Mouse (Mus musculus) regulatory T cell (primary cell): ENCODE results near the gene Acer2.

Experiments
- in situ Hi-C: fragments of 300-600 bp; cut with MboI, MseI; formaldehyde crosslinking; loops from one replicate; pipeline ENCODE4 v1.15.1; 2025; ENCODE audit warnings: high pct_unique_total_duplicates

Acer2 gene

GRCm38 (mm10) chr4:86886160-86886878, 12.1 kb downstream of the Acer2 start:
- in situ Hi-C loops, result no loop called here

GRCm38 (mm10) chr4:86887879-86888278, 13.7 kb downstream of the Acer2 start:
- in situ Hi-C loops, result no loop called here

GRCm38 (mm10) chr4:86897411-86897810, 23.2 kb downstream of the Acer2 start:
- in situ Hi-C loops, result no loop called here

GRCm38 (mm10) chr4:86898791-86899474, 24.7 kb downstream of the Acer2 start:
- in situ Hi-C loops, result no loop called here

- in situ Hi-C loops, result no loop called here
Measured at GRCm38 (mm10) chr4:86902351-86902750, 28.2 kb downstream of the Acer2 start.

- in situ Hi-C loops, result no loop called here
Measured at GRCm38 (mm10) chr4:86904969-86905368, 30.8 kb downstream of the Acer2 start.

GRCm38 (mm10) chr4:86905869-86906268, 31.7 kb downstream of the Acer2 start:
- in situ Hi-C loops, result no loop called here

GRCm38 (mm10) chr4:86911576-86912341, 37.6 kb downstream of the Acer2 start:
- in situ Hi-C loops, result no loop called here

- in situ Hi-C loops, result no loop called here
Measured at GRCm38 (mm10) chr4:86912757-86913156, 38.6 kb downstream of the Acer2 start.

GRCm38 (mm10) chr4:86916062-86916461, 41.9 kb downstream of the Acer2 start:
- in situ Hi-C loops, result no loop called here

- in situ Hi-C loops, result no loop called here
Measured at GRCm38 (mm10) chr4:86923476-86924055, 49.4 kb downstream of the Acer2 start.

- in situ Hi-C loops, result no loop called here
Measured at GRCm38 (mm10) chr4:86924804-86925458, 50.7 kb downstream of the Acer2 start.

GRCm38 (mm10) chr4:86926997-86927396, 52.8 kb downstream of the Acer2 start:
- in situ Hi-C loops, result no loop called here

GRCm38 (mm10) chr4:86930101-86930635, 56.0 kb downstream of the Acer2 start:
- in situ Hi-C loops, result no loop called here

- in situ Hi-C loops, result no loop called here
Measured at GRCm38 (mm10) chr4:86930636-86931456, 56.6 kb downstream of the Acer2 start.

- in situ Hi-C loops, result no loop called here
Measured at GRCm38 (mm10) chr4:86933026-86933425, 58.8 kb downstream of the Acer2 start.

- in situ Hi-C loops, result no loop called here
Measured at GRCm38 (mm10) chr4:86936217-86936616, 62.0 kb downstream of the Acer2 start.

GRCm38 (mm10) chr4:86936706-86937105, 62.5 kb downstream of the Acer2 start:
- in situ Hi-C loops, result no loop called here

GRCm38 (mm10) chr4:86942656-86943055, 68.5 kb downstream of the Acer2 start:
- in situ Hi-C loops, result no loop called here

- in situ Hi-C loops, result no loop called here
Measured at GRCm38 (mm10) chr4:86943296-86943695, 69.1 kb downstream of the Acer2 start.
